Mouse (Mus musculus) cerebellum, adult 2 months (tissue): Measurements from ENCODE around the gene Emc8. TPM values are rescaled to one million over a fixed set of nuclear protein-coding genes. Genes with fewer than 3 reads are reported as not detected.
"Not testable (repeated sequence)": the region's sequence is repeated elsewhere in the genome, so short reads cannot be mapped to it uniquely, and the experiment has no call there.

Experiments
- DNase-seq, 2 experiments: peaks; one replicate each; pipeline ENCODE4 v3.0.0; 2021
- H3K27ac ChIP-seq: fragments of 200-500 bp; 2 replicates; pipeline ENCODE4 v1.5.1; 2012; ENCODE audit warnings: low read length, control low read depth, inconsistent platforms; ENCODE audit not compliant: insufficient read depth
- H3K27me3 ChIP-seq: fragments of 200-500 bp; 2 replicates; pipeline ENCODE4 v1.6.1; 2012; ENCODE audit warnings: inconsistent platforms, mild to moderate bottlenecking, low read length, moderate library complexity; ENCODE audit not compliant: control insufficient read depth, insufficient read depth
- H3K4me1 ChIP-seq: fragments of 200-500 bp; 2 replicates; pipeline ENCODE4 v1.6.1; 2011; ENCODE audit warnings: low read length; ENCODE audit not compliant: control insufficient read depth, insufficient read depth
- H3K4me3 ChIP-seq: fragments of 200-500 bp; replicated peaks from 2 replicates; pipeline ENCODE3; 2011; ENCODE audit warnings: mild to moderate bottlenecking, low read depth, low read length, control low read depth; ENCODE audit not compliant: insufficient read depth
- CTCF ChIP-seq: fragments of 200-500 bp; IDR thresholded peaks from 2 replicates; pipeline ENCODE4 v1.5.1; 2011; ENCODE audit warnings: low read depth, mild to moderate bottlenecking, control low read depth, low read length, moderate library complexity, borderline replicate concordance; ENCODE audit not compliant: insufficient read depth
- POLR2A ChIP-seq: fragments of 200-500 bp; IDR thresholded peaks from 2 replicates; pipeline ENCODE4 v1.6.1; 2011; ENCODE audit warnings: low read length, control low read depth, borderline replicate concordance; ENCODE audit not compliant: insufficient read depth
- WGBS: fragments of 180-500 bp; shearing (Covaris S2); methylation state at CpG from one replicate; pipeline ENCODE4 v1.1.7; 2018; 5-methylcytosine and 5-hydroxymethylcytosine counted together
- polyA plus RNA-seq: library from polyadenylated mRNA; depleted of rRNA; stranded (reverse); fragments of >200 nt; gene quantifications from 2 replicates; pipeline ENCODE4 v1.2.3, GENCODE M21; 2012

Gene Emc8
- polyA plus RNA-seq, 1 experiment: 65.3 TPM

DNA sequence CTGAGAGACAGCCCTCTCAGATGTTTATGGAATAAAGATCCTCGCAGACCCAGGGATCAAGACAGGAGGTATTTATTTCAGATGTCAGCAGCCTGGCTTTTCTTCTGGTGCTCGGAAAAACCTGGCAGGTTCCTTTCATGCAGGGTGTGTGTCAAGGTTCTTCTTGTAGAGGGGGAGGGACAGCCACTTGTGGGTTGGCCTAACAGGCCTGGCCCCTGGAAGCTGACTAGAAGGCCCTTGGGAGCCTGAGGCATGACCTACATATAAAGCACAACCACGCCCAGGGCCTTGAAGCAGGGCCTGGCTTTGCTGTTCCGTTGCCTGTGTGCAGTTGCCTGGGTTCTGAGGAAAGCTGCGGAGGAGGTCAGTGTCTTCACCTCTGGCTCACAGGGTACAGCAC lies 16.7 kb upstream of the Emc8 start:
- Histone ChIP-seq H3K4me1 (peaks cover 5% of the 10 kb centered on the region; the same call in 1 of the 2 replicates), H3K27ac (no peak overlapping the region), H3K27me3 (no peaks in the 10 kb centered on the region), H3K4me3 (no peak overlapping the region)
- TF ChIP-seq CTCF: no peak
- TF ChIP-seq POLR2A: no peak
- 64% methylated on average over 5 of the region's 5 CpGs for WGBS
- no peak for DNase-seq

GRCm38 (mm10) chr8:120684082-120684481 lies 15.7 kb upstream of the Emc8 start:
- no peak for DNase-seq
- Histone ChIP-seq H3K27me3 (no peaks in the 10 kb centered on the region), H3K27ac (no peak overlapping the region), H3K4me1 (peaks cover 5% of the 10 kb centered on the region; the same call in 1 of the 2 replicates), H3K4me3 (no peak overlapping the region)
- TF ChIP-seq POLR2A: no peak
- TF ChIP-seq CTCF: no peak
- WGBS: 79% methylated on average over 5 of the region's 5 CpGs

DNA sequence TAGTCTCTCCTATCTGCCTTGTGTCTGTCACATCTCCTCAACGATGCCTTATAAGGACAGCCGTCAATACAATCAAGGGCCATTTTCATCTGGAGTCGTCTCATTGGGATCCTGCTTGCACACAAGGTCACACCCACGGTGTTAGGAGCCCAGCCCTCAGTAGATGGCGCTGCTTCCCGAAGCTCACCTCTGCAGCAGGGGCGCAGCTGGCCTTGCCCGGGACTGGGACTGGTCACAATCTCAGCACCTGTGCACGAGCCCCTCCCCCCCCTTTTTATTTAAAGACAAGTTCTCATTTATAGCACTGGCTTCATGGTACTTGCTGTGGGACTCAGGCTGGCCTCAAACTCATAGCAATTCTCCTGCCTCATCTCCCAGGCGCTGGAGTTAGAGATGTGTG lies 15.2 kb upstream of the Emc8 start:
- TF ChIP-seq CTCF (peak; percentile 51), POLR2A (no peak)
- Histone ChIP-seq H3K4me3 (no peak overlapping the region), H3K27me3 (no peaks in the 10 kb centered on the region), H3K4me1 (peaks cover 5% of the 10 kb centered on the region; the same call in 1 of the 2 replicates), H3K27ac (no peak overlapping the region)
- 23% methylated on average over 10 of the region's 10 CpGs for WGBS
- DNase-seq: peak in 1 of 2 experiments; percentile 41

DNA sequence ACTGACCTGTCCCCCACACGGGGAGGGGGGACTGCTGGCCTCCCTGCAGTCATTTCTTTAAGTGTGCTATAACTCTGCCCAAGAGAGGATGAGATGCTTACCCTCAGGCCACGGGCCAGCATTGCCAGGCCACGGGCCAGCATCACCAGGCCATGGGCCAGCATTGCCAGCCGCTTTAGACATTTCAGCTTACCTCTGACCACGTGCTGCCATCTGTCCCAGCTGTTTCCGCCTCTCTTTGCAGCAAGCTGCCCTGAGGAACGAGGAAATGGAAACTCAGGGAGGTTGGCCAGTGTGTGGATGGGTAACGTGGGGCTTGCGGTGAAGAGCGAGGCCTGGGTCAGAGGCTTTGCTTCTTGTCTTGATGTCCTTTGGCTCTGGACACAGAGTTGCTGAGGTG lies 12.7 kb upstream of the Emc8 start:
- Histone ChIP-seq H3K4me1 (peaks cover 5% of the 10 kb centered on the region; the same call in 1 of the 2 replicates), H3K27ac (no peak overlapping the region), H3K4me3 (no peak overlapping the region), H3K27me3 (no peaks in the 10 kb centered on the region)
- DNase-seq: no peak
- TF ChIP-seq CTCF (no peak), POLR2A (no peak)
- WGBS: 25% methylated on average over 10 of the region's 10 CpGs

GRCm38 (mm10) chr8:120680405-120680804 lies 12.0 kb upstream of the Emc8 start:
- H3K4me3 ChIP-seq, H3K27me3 ChIP-seq, H3K27ac ChIP-seq, DNase-seq, H3K4me1 ChIP-seq: not testable (repeated sequence)
- WGBS: 64% methylated on average over 7 of the region's 7 CpGs

DNA sequence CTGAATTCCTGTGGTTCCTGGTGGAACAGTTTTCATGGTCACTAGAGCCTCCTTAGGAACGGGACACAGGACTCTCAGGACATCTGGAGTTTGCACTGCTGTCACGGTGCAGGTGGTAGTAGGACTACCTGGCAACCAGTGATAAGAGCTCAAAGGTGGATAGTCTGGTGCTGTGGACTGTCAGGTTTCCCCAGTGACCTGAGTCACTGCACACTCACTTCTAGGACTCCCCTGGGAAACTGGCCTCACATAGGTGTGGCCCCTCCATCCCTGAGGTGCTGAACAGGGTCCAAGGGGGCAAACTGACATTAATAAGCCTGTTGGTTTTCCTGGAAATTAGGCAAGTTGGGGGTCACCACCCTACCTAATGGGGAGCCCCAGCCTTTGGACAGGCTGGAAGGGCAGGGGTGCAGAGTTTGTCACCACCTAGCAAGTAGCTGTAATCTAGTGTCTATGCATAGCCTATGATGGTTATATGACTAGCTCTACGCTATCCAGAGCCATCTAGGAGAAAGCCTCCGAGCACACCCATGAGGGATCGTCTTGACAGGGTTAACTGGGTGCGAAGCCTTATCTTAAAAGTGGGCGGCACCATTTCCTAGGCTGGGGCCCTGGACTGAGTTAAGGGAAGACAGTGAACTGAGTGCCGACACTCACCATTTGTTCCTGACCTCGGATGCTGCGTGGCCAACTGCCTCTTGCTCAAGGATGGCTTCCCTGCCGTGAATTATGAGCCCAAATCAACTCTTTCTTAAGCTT lies 11.4 kb upstream of the Emc8 start:
- H3K4me3 ChIP-seq: no peak overlapping the region
- no peaks in the 10 kb centered on the region for H3K27me3 ChIP-seq
- no peak overlapping the region for H3K27ac ChIP-seq
- TF ChIP-seq CTCF (no peak), POLR2A (no peak)
- 89% methylated on average over 11 of the region's 11 CpGs for WGBS
- DNase-seq: no peak
- peaks cover 5% of the 10 kb centered on the region; the same call in 1 of the 2 replicates for H3K4me1 ChIP-seq

DNA sequence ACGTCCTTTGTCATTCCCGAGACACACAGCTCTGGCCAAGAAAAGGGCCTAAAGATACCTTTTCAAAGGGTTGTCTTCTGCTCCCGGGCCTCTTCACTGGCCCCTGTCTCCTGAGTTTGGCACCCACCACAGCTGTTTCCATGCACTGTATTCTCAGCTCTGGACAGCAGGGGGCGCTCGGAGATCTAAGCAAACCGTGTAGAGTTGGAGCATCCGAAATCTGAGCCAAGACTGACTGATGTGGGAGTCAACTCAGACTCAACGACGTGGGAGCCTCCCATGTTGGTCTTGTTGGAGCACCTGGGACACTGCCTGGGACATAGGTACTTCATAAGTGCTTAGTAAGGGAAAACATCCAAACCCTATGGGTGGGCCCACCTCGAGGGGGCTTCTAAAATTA lies 10.1 kb upstream of the Emc8 start:
- Histone ChIP-seq H3K27me3 (no peaks in the 10 kb centered on the region), H3K27ac (no peak overlapping the region), H3K4me1 (peaks cover 6% of the 10 kb centered on the region), H3K4me3 (no peak overlapping the region)
- DNase-seq: peak; percentile 72 to 77
- TF ChIP-seq POLR2A (no peak), CTCF (peak; percentile 88)
- WGBS: 11% methylated on average over 10 of the region's 10 CpGs

DNA sequence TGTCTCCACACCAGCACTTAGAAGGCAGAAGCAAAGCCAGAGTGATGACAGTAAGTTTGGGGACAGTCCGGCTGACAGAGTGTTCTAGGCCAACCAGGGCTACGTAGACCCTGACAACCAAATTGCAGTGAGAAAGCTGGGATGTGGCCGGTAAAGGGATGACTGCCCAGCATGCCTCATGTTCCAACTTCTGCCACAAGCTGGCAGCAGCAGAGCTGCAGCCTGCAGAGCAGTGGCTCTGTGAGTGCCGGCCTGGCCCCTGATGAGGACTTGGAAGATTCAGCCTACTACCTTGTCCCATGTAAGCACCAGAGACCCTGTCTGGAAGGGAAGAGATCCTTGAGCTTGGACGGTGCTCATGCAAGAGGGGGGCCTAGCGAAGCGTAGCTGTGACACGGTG lies 7.3 kb upstream of the Emc8 start:
- Histone ChIP-seq H3K4me1 (peaks cover 21% of the 10 kb centered on the region), H3K4me3 (no peak overlapping the region), H3K27me3 (no peaks in the 10 kb centered on the region), H3K27ac (no peak overlapping the region)
- DNase-seq: no peak
- 52% methylated on average over 8 of the region's 8 CpGs for WGBS
- TF ChIP-seq POLR2A (no peak), CTCF (no peak)
